Mouse (Mus musculus) layer of hippocampus, adult 18-20 months (tissue): ENCODE data around the gene Gm8257. TPM values are rescaled to one million over a fixed set of nuclear protein-coding genes. Genes with fewer than 3 reads are reported as not detected.
"Not testable (repeated sequence)": the region's sequence is repeated elsewhere in the genome, so short reads cannot be mapped to it uniquely, and the experiment has no call there.

Experiments used
- DNase-seq, 2 experiments: peaks; one replicate each; pipeline ENCODE4 v3.0.0; 2022; ENCODE audit warnings: low spot score in 2 of 2
- long read RNA-seq: library from polyadenylated mRNA; stranded (forward); transcript quantifications from one replicate; pipeline ENCODE4 v2.0.0, GENCODE M21; 2021
- total RNA-seq, 2 experiments: library from RNA; stranded (reverse); gene quantifications; 2 replicates each; pipeline ENCODE4 v1.2.3; 2021

Gm8257 gene
- total RNA-seq, result not detected
- long read RNA-seq, result 0 reads

GRCm38 (mm10) chr14:44706356-44706755 is at the start of gene Gm8257:
Gene Gm8257, minus strand, starts transcription at chr14:44706456.
- DNase-seq, result not testable (repeated sequence)

GRCm38 (mm10) chr14:44750240-44750639 is 44.0 kb upstream of the Gm8257 start, which contains the start of gene Gm8267:
Gene Gm8267, minus strand, starts transcription at chr14:44750340.
- DNase-seq, result no peak

GRCm38 (mm10) chr14:44742789-44743188 is 36.5 kb upstream of the Gm8257 start:
- DNase-seq, result peak in 1 of 2 experiments; percentile 36

GRCm38 (mm10) chr14:44730711-44731110 is 24.5 kb upstream of the Gm8257 start:
- peak; percentile 30 to 74 for DNase-seq

GRCm38 (mm10) chr14:44627737-44628136 is 78.5 kb downstream of the Gm8257 start, which contains the start of gene Gm5624:
Gene Gm5624, minus strand, starts transcription at chr14:44627938.
- not testable (repeated sequence) for DNase-seq

Other genes with a start within 250 kb of the Gm8257 start
- not detected for gene BC061237, start 214.0 kb downstream of the Gm8257 start, total RNA-seq
- not detected for gene Gm17093, start 188.2 kb downstream of the Gm8257 start, total RNA-seq
- not detected for gene Gm8247, start 123.3 kb downstream of the Gm8257 start, total RNA-seq
- not detected for gene Gm5624, start 78.5 kb downstream of the Gm8257 start, total RNA-seq
- not detected for gene Gm8267, start 43.9 kb upstream of the Gm8257 start, total RNA-seq
- gene Ptgdr, start 152.9 kb upstream of the Gm8257 start, total RNA-seq, result under 1 TPM; 0.30 to 0.45 TPM